Mouse (Mus musculus) adrenal gland, postnatal 4 days (tissue): ENCODE measurements around the gene Sept5. TPM values are rescaled to one million over a fixed set of nuclear protein-coding genes. Genes with fewer than 3 reads are reported as not detected.
A peak's percentile ranks its signal among the peaks of the same experiment; 100 is the strongest.

ENCODE experiments used
- DNase-seq, 2 experiments: peaks; one replicate each; pipeline ENCODE4 v3.0.0; 2021 to 2022; ENCODE audit warnings: low spot score in 2 of 2, mixed read lengths in 2 of 2
- long read RNA-seq, 2 experiments: library from polyadenylated mRNA; stranded (forward); transcript quantifications; one replicate each; pipeline ENCODE4 v2.0.0; 2021
- total RNA-seq, 2 experiments: library from RNA; stranded (reverse); gene quantifications; 2 replicates each; pipeline ENCODE4 v1.2.3; 2021

Gene Sept5
- total RNA-seq = 10 to 100 TPM; 18.9 to 28.7 TPM
- long read RNA-seq, experiment 1, partial matches to known transcripts = 1 of 1 reads
- long read RNA-seq, experiment 1, other reads (novel, unspliced or antisense) = 0 of 1 reads
- long read RNA-seq, experiment 2, partial matches to known transcripts = 1 of 6 reads
- long read RNA-seq, experiment 2, other reads (novel, unspliced or antisense) = 1 of 6 reads

DNA sequence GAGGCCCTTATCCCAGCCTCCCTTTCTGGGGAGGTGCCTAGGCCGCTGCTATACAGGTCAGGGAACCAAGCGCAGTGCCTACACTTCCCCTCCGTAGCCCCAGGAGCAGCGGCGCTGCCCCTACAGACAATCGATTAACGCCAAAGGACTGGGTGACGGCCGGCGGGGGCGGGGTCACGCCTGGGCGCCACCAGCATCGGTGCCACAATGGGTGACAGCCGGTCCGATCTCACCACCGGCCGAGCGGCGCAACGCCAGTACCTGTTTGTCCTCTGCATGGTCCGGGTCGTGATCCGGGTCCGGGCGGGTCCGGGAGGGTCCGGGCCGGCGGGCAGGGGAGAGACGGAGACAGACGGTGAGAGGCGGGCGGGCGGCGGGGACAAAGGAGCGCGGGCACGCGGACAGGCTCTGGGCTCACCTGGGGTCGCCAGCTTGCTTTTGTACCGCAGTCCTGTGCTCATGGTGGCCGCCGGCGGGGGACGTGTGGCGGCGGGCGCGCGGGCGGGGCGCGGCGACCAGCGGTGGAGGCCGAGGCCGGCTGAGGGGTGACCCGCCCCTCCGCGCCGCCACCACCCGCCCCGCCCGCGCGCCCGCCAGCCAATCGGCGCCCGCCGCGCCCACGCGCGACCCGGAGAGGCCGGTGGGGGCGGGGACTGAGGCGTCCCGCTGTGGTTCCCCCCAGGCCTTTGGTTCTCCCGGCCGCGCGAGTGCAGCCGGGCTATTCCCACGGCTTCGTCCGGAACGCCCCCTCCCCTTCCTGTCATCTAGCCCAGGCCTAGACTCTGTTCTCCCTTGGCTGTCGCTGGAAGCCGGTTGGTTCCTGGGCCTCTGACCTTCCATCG lies at the start of gene Sept5:
TSS of gene Sept5 (minus strand) at position 565 of the 842 bp plus-strand sequence.
- no peak for DNase-seq

DNA sequence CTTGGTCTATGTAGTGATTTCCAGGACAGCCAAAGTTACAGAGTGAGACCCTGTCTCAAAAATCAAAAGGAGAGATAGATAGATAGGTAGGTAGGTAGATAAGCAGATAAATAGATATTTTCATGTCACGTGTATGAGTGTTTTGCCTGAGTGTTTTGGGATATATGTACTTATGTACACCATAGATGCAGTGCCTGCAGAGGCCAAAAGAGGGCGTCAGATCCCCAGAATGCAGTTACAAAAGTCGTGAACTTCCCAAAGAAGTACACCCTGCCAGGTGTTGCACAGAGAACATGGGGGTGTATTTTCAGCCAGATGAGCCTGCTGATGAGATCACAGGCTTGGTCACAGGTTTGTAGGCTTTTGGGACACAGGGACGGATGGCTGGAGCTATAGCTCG lies 49.4 kb upstream of the Sept5 start:
- no peak for DNase-seq

DNA sequence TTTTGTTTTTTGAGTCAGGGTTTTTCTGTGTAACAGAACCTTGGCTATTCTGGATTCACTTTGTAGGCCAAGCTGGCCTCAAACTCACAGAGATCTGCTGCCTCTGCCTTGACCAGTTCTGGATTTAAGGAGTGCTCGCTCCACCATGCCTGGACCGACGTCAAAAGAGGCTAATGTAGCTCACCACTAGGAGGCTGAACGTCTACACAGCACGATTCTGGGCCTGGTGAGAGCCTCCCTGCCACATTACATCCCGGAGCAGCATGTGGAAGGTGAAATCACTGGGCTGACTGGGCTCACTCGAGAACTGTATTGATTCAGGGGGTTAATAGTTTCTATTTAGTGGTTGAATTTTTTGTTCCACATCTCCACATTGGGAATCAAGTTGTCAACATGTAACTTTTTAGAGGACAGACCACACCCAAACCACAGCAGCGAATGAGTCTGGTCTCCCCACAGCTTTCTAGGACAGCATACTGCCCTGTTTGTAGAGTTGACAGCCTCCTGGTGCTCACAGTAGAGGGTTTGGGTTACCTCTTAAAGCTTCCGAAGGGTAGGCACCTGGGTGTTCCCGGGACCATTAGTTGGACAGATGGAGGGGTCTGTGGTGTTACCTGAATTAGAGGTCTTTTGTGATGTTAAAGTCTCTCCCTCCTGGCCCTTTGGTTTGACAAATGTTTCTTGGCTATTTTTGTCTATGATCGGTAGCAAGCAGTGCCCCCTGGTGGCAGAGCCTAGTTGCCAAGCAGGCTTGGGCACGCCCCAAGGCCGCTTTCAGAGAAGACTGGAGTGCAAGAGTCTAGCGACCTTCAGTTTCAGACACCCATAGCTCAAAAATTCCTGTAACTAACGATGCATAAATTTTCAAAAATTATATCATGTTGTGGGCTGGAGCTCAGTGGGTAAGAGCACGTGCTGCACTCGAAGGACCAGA lies 48.3 kb upstream of the Sept5 start:
- DNase-seq = peak; percentile 43 to 66

DNA sequence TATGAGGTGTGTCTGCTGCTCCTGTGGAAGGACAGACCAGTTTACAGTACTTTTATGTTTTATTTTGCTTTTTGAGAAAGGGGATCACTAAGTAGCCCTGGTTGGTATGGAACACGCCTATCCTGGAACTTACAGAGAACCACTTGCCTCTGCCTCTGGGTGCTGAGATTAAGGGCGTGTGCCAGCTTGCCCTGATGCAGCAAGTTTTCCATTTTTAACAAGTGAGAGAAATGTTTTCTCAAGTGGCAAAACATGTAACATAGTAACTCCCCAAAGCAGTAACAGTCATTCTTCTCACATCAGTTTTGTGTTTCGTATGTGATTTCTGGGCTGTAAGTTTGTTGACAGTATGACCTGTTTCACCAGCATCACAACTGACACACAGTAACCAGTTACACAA lies 43.3 kb upstream of the Sept5 start:
- no peak for DNase-seq

DNA sequence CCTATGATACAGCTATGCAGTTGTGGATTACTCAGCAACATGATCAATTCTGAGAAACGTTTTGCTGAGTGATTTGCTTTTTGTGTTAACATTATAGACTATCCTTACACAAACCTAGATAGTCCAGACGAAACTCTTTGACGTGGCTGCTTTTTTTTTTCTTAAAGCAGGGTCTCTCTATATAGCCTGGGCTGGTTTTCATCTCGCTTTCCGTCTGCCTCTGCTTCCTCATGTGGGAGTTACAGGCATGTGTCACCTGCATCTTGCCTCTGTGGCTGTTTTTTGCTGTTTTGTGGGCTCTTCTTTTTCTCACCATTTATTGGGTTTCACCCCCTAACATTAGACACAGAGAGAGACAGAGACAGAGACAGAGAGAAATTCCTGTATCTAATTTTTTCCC lies 42.3 kb upstream of the Sept5 start:
- DNase-seq = no peak

DNA sequence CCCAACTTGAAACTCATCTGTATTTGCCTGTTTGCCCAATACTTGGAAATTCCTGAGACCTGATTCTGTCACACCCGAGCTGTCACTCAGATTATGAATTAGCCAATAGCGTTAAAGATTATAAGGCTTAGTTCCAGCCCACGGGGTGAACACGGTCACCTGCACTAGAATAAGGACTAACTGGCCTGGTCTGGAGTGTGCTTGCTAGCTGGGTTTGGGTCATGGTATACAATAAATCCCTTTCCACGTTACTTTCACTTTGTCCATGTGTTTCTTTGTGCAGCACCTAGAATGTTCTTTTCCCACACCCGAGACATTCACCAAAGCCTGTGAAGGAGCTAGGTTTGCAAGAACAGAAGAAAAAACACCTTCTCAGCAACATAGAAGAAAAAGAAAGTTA lies 40.2 kb upstream of the Sept5 start:
- DNase-seq = no peak

DNA sequence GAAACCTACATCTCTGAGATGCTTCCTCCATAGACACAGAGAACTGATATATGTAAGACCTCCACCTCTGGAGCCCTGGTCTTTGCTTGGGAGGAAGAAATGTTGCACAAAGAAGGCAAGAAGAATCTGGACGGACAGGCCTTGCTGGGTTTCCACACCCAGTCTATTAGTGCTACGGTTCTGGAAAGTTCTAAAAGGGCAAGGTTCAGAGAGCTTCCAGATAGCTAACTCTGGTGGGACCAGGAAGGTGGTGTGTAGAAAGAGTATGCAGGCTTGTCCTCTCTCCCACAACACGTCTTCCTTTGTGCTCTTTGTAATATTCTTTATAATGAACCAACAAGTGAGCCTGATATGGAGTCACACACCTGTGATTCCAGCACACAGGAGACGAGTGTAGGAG lies 28.8 kb upstream of the Sept5 start:
- DNase-seq = no peak

DNA sequence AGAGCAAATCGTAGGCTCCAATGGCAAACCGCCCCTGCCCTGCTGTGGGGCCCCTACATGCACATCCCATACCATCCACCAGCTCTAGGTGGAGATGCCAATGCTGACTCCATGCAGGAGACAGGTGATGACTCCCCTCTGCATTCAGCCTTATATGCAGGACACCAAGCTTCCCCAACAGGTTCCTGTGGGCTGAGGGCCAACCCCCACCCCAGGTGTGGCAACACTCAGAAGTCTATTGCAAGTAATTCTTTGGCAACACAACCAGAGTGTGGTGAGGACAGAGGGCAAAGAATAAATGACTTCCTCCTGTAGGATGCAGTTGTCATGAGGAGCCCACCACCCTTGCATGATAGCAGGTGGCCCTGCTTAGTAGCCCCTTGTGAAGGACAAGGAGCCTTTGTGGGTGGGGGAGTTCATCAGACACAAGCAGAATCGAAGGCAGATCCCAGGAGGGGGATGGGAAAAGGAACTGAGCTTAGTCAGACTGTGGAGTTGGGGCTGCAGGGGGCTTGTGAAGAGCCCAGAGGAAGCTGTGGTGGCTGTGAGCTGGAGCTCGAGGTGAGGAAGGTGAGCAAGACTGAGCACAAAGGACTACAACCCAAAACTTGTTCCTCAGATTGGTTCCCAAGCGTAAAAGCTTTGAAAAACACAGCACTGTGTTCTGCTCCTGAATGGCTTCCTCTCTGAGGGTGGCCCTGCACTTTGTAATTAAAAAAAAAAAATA lies 25.8 kb upstream of the Sept5 start:
- DNase-seq = no peak

DNA sequence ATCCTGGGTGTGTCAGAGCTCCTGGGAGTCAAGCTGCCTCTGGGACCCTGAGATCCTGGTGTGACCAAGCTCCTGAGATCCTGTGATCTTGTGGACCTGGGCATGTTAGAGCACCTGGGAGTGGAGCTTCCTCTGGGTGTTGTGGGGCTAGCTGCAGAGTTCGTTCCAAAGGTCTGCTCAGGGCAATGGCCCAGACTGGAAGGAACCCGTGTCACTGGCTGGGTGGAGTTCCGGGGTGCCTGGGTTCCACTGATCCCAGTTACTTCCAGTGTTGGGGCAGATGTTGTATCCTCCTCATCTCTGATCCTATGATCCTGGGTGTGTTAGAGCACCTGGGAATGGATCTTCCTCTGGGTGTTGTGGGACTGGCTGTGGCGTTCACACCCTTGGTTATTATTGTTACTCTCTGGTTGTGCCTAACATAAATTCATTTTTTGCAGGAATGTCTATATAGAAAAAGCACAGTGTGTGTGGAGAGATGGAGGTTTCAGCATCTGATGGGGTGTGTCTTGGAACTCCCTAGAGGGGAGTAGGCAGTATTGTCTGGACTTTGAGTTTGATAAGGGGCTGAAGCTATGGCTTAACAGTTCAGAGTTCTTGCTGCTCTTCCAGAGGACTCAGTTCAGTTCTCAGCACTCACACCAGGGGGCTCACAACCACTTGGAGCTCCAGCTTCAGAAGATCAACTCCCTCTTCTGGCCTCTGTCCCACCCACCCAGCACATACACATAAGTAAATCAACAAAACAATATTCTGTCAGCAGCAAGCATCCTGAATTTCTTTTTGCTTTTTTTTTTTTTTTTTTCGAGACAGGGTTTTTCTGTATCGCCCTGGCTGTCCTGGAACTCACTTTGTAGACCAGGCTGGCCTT lies 23.8 kb upstream of the Sept5 start:
- no peak for DNase-seq

DNA sequence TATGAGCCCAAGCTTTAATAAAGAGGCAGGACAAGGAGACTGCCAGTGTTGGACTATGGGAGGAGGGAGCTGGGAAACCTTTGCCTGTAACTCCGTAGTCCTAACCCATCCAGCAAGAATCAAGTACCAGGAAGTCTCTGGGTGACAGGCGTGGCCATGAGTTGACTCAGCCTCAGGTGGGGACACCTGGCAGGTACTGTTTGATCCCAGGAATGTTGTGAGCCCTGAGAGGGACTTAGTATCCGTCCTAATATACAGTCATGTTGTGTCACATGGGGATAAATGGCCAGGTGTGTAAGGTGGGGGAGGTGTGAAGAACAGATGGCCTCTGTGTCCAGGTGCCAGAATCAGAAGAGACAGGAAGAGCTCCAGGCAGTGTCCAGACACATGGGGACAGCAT lies 19.4 kb upstream of the Sept5 start:
- DNase-seq = no peak

DNA sequence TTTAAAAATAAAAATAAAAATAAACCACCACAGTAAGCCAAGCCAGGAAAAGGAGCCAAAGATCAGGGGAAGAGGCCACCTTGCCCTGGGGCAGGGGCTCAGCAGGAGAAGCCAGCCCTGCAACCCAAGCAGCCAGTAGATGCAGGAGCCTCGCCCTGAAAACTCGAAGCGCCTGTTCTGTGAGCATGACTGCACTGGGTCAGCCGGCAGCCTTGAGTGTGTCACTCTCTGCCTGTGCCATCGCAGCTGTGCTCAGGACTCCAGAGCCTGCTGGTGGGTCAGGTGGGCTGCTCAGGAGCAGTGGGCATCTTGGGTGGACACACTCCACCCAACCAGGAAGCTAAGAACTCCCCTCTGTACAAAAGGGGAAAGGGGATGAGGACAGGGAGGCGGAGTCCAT lies 15.6 kb upstream of the Sept5 start:
- no peak for DNase-seq

DNA sequence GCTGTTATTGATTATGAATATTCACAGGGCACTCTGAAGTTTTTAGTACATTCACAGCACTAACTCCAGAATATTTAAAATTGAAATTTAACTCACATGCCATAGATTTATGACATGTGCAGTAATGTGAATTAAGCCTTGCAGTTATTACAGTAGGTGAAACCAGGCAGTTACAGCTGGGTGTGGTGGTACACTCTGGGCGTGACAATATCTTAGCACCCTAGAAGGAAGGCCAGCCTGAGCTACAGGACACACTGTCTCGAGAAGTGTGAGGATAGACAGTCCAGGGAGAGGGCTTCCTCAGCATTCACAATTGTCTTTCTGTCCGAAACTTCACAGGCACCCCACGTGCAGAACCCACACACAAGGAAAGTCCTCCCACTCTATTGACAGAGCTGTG lies 14.7 kb upstream of the Sept5 start:
- no peak for DNase-seq

DNA sequence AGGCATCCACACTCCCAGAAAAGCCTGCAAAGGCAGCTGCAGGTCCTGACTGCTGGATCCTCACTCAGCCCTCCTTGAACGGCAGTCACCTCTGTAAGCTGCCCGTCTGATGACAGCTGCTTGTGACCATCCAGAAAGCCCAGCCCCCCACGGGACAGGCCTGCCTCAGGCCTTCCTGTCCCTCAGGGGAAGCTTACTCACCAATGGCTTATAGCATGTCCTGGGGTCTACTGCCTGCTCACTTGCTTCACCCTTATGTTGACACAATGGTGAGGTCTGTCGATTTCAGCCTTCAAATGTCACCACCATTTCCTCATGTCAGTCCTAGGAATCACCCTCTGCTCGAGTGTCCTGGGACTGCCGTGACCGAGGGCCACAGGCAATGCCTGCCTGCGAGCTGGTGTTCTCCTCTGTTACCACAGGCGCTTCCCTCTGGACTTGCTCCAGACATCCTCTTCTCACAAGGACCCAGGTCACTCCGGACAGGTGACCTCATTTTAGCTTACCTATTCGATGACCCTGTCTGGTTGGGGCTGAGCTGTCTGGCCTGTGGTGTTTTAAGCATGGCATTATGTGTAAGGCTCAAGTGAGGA lies 13.7 kb upstream of the Sept5 start:
- DNase-seq = no peak

DNA sequence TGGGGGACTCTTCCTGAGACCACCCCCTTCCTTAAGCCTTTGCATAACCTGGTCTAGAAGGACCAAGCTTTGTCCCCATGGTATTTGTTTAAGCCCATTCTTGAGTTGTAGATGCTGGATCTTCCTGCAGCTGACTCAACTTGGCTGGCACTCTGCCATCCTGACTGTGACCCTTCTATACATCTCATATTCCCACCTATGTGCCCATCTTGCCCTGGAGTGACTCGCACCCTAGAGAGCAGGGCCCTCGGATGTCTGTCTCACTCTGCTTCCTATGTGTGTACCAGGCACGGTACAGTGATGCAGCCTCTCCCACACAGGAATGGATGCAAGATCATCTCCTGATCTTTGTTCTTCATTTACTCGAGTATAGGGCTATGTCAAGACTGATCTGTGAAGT lies 13.1 kb upstream of the Sept5 start:
- DNase-seq = no peak

DNA sequence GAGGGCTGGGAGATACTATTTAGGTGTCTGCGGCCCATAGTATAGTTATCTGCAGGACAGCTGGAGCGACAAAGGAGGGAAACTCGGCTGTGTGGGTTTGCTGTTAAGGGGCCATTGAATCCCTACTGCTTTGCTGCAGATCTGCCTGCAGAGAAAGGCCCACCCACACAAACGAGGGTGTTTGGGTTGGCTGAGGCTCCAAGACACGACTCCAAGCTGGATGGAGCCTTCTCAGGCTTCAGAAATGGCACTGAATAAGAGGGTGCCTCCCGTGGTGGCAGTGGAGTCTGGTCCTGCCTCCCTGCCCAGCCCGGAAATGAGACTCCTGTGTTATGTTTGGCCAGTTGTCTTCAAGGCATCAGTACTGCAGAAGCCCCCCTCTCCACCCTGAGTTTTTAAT lies 12.5 kb upstream of the Sept5 start:
- no peak for DNase-seq

DNA sequence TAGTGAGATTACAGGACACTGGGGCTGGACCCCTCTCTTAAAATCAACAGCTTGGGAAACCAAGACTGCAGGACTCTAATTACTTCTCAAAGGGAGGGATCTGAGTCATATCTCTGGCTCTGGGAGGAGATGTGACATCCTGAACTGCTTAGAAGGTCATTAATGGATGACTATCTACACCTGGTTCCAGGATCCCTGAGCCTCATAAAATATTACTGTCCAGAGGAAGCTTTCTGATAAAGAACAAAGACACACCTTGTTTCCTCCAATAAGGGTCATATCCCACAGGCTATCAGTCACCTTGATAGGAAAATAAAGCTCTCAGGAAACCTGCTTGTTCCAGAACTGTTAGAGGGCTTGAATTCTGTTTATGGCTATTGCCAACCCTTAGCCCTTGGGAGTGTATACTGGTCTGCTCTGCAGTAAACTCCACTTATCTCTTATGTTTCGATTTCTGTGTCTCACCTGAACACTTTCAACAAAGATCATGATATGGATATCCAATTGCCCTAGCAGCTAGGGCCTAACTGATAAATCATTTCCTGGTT lies 9.7 kb upstream of the Sept5 start:
- no peak for DNase-seq

DNA sequence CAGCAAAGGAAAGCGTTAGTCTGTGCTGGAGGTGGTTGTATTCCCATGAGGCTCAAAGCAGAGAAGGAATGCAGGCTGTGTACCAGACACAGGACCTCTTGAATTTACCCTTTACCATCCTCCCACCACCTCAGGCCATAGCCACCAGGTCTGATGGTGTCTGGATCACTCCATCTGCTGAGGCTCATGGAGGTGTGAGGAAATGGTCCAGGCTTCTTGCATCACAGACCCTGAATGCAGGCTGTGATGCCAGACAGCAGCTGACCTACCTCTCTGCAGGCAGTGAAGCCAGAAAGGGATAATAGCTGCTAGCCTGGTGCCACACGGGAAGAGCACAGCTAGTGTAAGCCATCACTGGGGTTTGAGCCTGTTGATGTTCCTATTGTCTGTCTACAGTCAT lies 8.6 kb upstream of the Sept5 start:
- no peak for DNase-seq

DNA sequence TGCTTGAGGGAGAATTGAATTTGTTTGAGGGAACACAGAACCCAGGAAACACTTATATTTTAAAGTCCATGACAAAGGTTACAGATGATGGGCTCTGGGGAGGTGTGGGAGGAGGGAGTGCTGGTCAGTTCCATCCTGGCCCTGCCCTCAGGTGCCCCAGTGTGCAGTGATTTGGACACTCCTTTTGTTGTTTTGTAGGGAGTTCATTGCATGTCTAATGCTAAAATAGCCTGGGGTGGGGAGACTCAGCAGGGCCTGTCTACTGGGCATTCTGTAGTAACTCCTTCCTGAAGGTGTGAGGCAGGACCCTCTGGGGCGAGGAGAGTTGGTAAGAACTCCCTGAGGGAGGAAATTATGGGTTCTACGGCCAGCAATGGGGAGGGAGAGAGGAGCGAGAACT lies 7.0 kb upstream of the Sept5 start:
- DNase-seq = no peak

DNA sequence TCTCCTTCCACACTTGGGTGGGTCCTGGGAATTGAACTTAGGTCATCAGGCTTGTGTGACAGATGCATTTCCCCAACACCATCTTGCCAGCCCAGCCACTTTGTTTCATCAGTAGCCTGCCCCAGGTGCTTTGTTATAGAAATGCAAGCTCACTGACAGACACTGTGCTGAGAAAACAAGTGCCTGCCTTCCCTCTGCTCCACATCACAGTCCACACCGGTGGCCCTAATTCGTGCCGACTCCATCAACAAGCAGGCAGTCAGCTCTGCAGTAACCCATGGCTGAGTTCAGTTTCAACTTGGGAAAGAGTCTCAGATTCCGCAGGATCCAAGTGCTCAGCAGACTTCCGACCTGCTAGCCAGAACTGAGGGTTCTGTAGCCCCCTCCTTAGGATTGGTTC lies 6.6 kb upstream of the Sept5 start:
- DNase-seq = no peak

DNA sequence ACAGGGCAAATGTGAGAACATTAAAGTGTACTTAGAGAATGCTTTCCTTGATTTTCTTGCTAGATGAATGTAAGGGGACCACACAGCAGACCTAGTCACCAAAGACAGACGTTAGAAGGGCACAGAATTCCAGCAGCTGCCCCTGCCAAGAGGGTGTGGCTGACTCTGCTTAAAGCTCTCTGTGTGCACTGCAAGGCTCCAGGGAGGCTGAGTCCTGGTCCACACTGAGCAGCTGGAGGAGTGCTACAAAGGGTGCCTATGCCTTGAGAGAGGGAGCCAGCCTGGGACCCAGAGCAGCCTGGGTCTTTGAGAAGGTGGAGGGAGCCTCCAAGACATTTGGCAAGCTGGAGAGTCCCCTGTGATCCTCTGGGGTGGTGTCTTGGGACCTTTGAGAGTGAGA lies 3.6 kb upstream of the Sept5 start:
- DNase-seq = no peak
